Mouse (Mus musculus): Measurements from ENCODE around the gene Nod2. TPM values are rescaled to one million over a fixed set of nuclear protein-coding genes. Genes with fewer than 3 reads are reported as not detected.
A peak's percentile ranks its signal among the peaks of the same experiment; 100 is the strongest.

Nod2 gene
- polyA plus RNA-seq, 1 experiment from 2014 or later: not detected

DNA sequence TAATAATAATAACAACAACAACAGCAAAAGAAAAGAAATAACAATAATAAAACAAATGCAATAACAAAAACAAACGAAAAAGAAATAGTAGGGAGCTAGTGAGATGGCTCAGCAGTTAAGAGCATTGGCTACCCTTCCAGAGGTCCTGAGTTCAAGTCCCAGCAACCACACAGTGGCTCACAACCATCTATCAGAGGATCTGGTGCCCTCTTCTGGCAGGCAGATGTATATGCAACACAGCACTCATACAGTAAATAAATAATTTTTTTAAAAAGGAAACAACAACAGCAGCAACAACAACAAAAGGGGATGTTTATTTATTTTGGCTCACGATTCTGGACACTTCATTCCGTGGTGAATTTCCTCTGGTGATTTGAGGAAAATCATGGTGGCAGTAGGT, 27.6 kb upstream of the Nod2 start:
- ATAC-seq: no peak
- CTCF ChIA-PET: no interaction called here
- in situ Hi-C loops (cut with MboI; ENCODE audit: low pct_unique_long_range_greater_than_20kb): no loop called here
- peak; percentile 72 for TF ChIP-seq CTCF (IDR thresholded peaks at IDR 0.05)
- peaks cover 27% of the 10 kb centered on the region for H3K27me3 ChIP-seq
- POLR2A ChIA-PET: no interaction called here
- DNase-seq (ENCODE audit: low read depth, low spot score): no peak

GRCm38 (mm10) chr8:88620931-88621330, 26.2 kb upstream of the Nod2 start:
- ChIA-PET POLR2A (interaction anchor here (1.2 kb wide), 1 partner anchor 342 kb away, joined by 3 read pairs; no protein-coding TSS in a partner anchor), CTCF (interaction anchor here (1.1 kb wide), 1 partner anchor 16 kb away, joined by 3 read pairs; no protein-coding TSS in a partner anchor)
- peaks cover 28% of the 10 kb centered on the region for H3K27me3 ChIP-seq
- no peak for DNase-seq (ENCODE audit: low read depth, low spot score)
- in situ Hi-C loops (cut with MboI; ENCODE audit: low pct_unique_long_range_greater_than_20kb): loop anchor here (5.0 kb wide), 2 partner anchors 254 to 354 kb away; no protein-coding TSS in a partner anchor
- no peak for ATAC-seq
- TF ChIP-seq CTCF (IDR thresholded peaks at IDR 0.05): no peak

- in situ Hi-C loops (cut with MboI; ENCODE audit: low pct_unique_long_range_greater_than_20kb): loop anchor here (5.0 kb wide), 2 partner anchors 254 to 354 kb away; no protein-coding TSS in a partner anchor
- ChIA-PET CTCF (interaction anchor here (1.1 kb wide), 1 partner anchor 16 kb away, joined by 3 read pairs; no protein-coding TSS in a partner anchor), POLR2A (interaction anchor here (1.2 kb wide), 1 partner anchor 342 kb away, joined by 3 read pairs; no protein-coding TSS in a partner anchor)
- TF ChIP-seq CTCF (IDR thresholded peaks at IDR 0.05): peak; percentile 96
- DNase-seq (ENCODE audit: low read depth, low spot score): no peak
- peak; percentile 68 for ATAC-seq
- peaks cover 32% of the 10 kb centered on the region for H3K27me3 ChIP-seq
Observed at GRCm38 (mm10) chr8:88621408-88621807, 25.7 kb upstream of the Nod2 start.

GRCm38 (mm10) chr8:88623351-88623750, 23.8 kb upstream of the Nod2 start:
- no peak for TF ChIP-seq CTCF (IDR thresholded peaks at IDR 0.05)
- DNase-seq (ENCODE audit: low read depth, low spot score) (no peak), ATAC-seq (no peak)
- ChIA-PET CTCF (no interaction called here), POLR2A (no interaction called here)
- in situ Hi-C loops (cut with MboI; ENCODE audit: low pct_unique_long_range_greater_than_20kb): loop anchor here (5.0 kb wide), 2 partner anchors 256 to 356 kb away; no protein-coding TSS in a partner anchor
- H3K27me3 ChIP-seq: peaks cover 44% of the 10 kb centered on the region

GRCm38 (mm10) chr8:88624276-88624675, 22.8 kb upstream of the Nod2 start:
- no peak for TF ChIP-seq CTCF (IDR thresholded peaks at IDR 0.05)
- in situ Hi-C loops (cut with MboI; ENCODE audit: low pct_unique_long_range_greater_than_20kb): loop anchor here (5.0 kb wide), 2 partner anchors 257 to 357 kb away; no protein-coding TSS in a partner anchor
- no peak for ATAC-seq
- no peak for DNase-seq (ENCODE audit: low read depth, low spot score)
- POLR2A ChIA-PET: no interaction called here
- H3K27me3 ChIP-seq: peaks cover 44% of the 10 kb centered on the region
- CTCF ChIA-PET: no interaction called here

DNA sequence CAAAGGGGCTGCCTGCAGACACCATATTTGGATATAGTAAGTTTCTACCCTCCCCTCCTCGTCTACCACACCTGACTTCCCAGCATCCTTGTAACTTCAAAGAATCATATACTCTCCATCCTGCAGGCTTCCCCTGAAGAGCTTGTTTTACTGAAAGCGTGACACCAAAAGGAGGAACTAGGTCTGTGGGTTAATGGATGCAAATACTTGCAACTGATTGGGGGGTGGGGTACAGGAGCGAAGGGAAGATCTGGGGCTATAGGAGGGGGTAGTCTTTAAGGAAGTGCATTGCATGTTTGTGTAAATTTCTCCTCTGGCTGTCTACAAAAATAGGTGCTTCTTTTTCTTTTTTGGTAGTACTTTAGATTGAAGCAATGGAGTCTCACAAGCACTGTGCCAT, 20.7 kb upstream of the Nod2 start:
- in situ Hi-C loops (cut with MboI; ENCODE audit: low pct_unique_long_range_greater_than_20kb): no loop called here
- ChIA-PET CTCF (interaction anchor here (1.6 kb wide), 1 partner anchor 128 kb away, joined by 6 read pairs; no protein-coding TSS in a partner anchor), POLR2A (no interaction called here)
- no peak for TF ChIP-seq CTCF (IDR thresholded peaks at IDR 0.05)
- no peak for ATAC-seq
- no peak for DNase-seq (ENCODE audit: low read depth, low spot score)
- peaks cover 45% of the 10 kb centered on the region for H3K27me3 ChIP-seq

- DNase-seq (ENCODE audit: low read depth, low spot score) (no peak), ATAC-seq (no peak)
- no peak for TF ChIP-seq CTCF (IDR thresholded peaks at IDR 0.05)
- POLR2A ChIA-PET: no interaction called here
- in situ Hi-C loops (cut with MboI; ENCODE audit: low pct_unique_long_range_greater_than_20kb): no loop called here
- H3K27me3 ChIP-seq: peaks cover 45% of the 10 kb centered on the region
- CTCF ChIA-PET: interaction anchor here (1.6 kb wide), 1 partner anchor 128 kb away, joined by 6 read pairs; no protein-coding TSS in a partner anchor
Observed at GRCm38 (mm10) chr8:88626940-88627264, 20.2 kb upstream of the Nod2 start.

- TF ChIP-seq CTCF (IDR thresholded peaks at IDR 0.05): no peak
- ChIA-PET CTCF (interaction anchor here (1.6 kb wide), 1 partner anchor 127 kb away, joined by 6 read pairs; no protein-coding TSS in a partner anchor), POLR2A (no interaction called here)
- H3K27me3 ChIP-seq: peaks cover 43% of the 10 kb centered on the region
- in situ Hi-C loops (cut with MboI; ENCODE audit: low pct_unique_long_range_greater_than_20kb): no loop called here
- DNase-seq (ENCODE audit: low read depth, low spot score): no peak
- no peak for ATAC-seq
Observed at GRCm38 (mm10) chr8:88627265-88627991, 19.7 kb upstream of the Nod2 start.

DNA sequence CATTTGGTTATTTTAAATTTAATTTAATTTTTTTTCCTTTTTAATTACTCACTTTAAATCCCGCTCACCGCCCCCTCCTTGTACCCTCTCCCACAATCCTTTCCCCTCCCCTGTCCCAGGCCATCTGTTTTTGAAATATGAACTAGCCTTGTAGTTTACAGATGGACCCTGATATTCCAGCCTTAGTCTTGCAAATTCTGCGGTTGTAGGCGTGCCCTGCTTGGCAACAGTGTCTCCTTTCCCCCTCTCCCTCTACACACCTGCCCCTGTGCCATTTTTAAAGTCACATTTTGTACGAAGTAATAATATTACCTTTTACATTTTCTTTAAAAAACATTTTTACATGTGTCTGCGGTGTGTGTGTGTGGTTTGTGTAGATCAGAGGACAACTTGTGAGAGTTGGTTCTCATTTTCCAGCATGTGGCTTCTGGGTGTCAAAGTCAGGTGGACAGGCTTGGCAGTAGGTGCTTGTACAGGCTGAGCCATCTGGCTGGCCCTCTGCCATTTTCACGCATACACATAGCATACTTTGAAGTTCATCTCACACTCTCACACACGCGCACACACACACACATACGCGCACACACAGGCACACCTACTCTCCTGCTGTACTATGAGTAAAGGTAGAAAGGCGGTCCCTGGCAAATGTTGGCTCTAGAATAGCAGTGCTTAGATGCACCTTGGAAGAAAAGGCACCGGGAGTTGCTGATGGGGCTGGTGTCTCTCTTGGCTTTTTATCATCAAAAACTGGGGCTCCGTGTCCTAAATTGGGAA, 18.9 kb upstream of the Nod2 start:
- no peak for DNase-seq (ENCODE audit: low read depth, low spot score)
- ChIA-PET CTCF (no interaction called here), POLR2A (no interaction called here)

GRCm38 (mm10) chr8:88630225-88630624, 16.9 kb upstream of the Nod2 start:
- peaks cover 24% of the 10 kb centered on the region for H3K27me3 ChIP-seq
- CTCF ChIA-PET: interaction anchor here (0.9 kb wide), 1 partner anchor 16 kb away, joined by 3 read pairs; no protein-coding TSS in a partner anchor
- in situ Hi-C loops (cut with MboI; ENCODE audit: low pct_unique_long_range_greater_than_20kb): loop anchor here (5.0 kb wide), 2 partner anchors 72 to 127 kb away; no protein-coding TSS in a partner anchor
- no peak for ATAC-seq
- POLR2A ChIA-PET: no interaction called here
- TF ChIP-seq CTCF (IDR thresholded peaks at IDR 0.05): no peak
- no peak for DNase-seq (ENCODE audit: low read depth, low spot score)

More for the DNA sequence above, 18.9 kb upstream of the Nod2 start:
- no peak for ATAC-seq
- TF ChIP-seq CTCF (IDR thresholded peaks at IDR 0.05): no peak
- peaks cover 37% of the 10 kb centered on the region for H3K27me3 ChIP-seq
- in situ Hi-C loops (cut with MboI; ENCODE audit: low pct_unique_long_range_greater_than_20kb): no loop called here

Measured in Patski (cell line).